Mouse (Mus musculus): ENCODE data around the gene Wfdc2.
"Not testable (repeated sequence)": the region's sequence is repeated elsewhere in the genome, so short reads cannot be mapped to it uniquely, and the experiment has no call there.

Gene Wfdc2

DNA sequence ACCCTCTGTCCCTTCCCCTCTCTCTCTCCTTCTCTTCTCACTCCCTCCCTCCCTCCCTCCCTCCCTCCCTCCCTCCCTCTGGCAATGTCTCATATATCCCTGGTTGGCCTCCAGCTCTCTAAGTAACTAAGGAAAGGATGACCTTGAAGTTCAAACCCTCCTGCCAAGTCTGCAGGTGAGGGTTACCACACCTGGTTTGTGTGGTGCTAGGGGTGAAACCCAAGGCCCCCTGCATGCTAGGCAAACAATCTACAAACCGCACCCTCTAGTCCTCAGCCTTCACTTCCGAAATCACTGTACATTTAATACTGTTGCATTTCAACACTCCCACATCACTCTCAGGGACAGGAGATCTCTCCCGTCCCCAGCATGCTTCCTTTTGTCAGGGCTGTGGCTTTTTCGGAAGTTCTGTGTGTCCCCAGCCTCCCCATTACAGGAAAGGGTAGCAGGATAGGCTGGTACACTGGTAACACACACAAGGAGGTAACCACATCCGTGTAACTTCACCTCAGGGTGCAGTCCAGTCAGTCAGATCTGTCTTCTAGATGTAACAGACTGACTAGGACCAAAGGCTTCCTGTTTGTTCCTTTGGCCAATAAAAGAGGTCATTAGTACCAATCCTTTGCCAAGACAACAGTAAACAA lies 17.6 kb upstream of the Wfdc2 start:
- DNase-seq (ENCODE audit: extremely low read depth, low read depth) = no peak

DNA sequence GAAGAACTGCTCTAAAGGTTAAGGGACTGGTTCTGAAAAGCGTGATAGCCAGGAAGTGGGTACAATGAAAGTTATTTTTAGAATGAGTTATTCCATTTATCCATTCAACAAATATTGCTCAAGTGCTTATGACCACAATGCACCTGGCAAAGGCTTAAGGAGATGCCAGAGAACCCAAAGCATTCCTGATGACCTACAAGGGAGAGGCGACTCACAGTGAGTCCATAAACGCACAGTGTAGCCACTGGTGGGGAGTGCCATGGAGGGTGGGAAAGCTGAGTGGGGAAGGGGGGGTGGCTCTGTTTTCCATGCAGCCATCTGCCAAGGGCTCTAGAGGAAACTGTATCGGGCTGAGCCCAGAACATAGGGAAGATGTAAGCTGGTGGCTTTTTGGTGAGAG lies 12.9 kb upstream of the Wfdc2 start:
- no peak for DNase-seq (ENCODE audit: extremely low read depth, low read depth)

GRCm38 (mm10) chr2:164549963-164550894 lies 12.0 kb upstream of the Wfdc2 start:
- DNase-seq (ENCODE audit: extremely low read depth, low read depth) = no peak

DNA sequence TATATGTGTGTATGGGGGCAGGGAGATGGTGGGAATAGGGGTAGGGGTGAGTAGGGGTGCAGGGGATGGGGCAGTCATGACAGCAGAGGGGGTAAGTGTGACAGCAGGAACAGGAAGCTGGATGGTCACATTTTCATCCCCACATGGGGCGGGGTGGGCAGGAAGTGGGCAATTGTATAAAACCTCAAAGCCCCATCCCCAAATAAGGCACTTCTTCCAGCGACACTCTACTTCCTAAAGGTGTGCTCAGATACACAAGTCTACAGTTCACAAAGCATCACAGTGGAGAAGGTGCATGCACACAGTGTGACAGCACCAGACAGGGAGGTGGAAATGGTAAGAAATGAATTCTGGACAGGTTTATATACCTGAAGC lies 11.3 kb upstream of the Wfdc2 start:
- DNase-seq (ENCODE audit: extremely low read depth, low read depth) = no peak

GRCm38 (mm10) chr2:164551502-164551901 lies 10.7 kb upstream of the Wfdc2 start:
- DNase-seq (ENCODE audit: extremely low read depth, low read depth) = no peak

DNA sequence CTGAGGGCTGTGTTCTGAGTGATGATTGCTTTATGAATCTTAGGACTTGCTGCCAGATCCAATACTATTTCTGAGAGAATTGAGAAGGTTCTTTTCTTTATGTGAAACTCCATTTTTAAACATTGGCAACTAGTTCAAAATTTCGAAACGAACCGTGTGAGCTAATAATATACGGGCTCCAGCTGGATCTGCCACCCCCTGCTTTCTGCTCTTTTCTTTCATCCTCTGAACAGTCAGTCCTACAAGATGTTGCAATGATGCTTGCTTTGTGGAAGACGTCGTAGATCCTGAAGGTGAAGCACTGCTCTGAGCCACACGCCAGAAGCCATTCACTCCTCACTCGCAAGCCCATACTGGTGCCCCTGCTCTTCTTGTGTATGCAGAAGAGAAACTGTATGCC lies 3.8 kb upstream of the Wfdc2 start:
- DNase-seq (ENCODE audit: extremely low read depth, low read depth) = no peak

- DNase-seq (ENCODE audit: extremely low read depth, low read depth) = no peak
Measured at GRCm38 (mm10) chr2:164558991-164559645, 3.1 kb upstream of the Wfdc2 start.

DNA sequence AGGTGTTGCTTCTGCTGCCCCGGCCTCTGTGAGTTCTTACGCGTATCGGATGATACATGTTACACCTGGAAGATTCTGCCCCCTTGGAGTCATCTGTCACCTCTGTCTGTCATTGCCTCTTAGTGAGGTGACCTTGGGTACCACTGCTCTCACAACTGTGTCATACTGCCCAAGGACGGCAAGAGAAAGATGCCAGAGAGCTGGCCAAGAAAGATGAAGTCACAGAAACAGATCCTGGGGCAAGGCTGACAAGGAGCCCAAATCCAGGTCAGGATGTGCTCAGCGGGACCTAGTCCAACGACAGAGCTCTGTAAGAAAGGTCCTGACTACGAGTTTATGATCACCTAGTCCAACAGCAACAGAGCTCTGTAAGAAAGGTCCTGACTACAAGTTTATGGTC lies 2.1 kb upstream of the Wfdc2 start:
- DNase-seq (ENCODE audit: extremely low read depth, low read depth) = no peak

DNA sequence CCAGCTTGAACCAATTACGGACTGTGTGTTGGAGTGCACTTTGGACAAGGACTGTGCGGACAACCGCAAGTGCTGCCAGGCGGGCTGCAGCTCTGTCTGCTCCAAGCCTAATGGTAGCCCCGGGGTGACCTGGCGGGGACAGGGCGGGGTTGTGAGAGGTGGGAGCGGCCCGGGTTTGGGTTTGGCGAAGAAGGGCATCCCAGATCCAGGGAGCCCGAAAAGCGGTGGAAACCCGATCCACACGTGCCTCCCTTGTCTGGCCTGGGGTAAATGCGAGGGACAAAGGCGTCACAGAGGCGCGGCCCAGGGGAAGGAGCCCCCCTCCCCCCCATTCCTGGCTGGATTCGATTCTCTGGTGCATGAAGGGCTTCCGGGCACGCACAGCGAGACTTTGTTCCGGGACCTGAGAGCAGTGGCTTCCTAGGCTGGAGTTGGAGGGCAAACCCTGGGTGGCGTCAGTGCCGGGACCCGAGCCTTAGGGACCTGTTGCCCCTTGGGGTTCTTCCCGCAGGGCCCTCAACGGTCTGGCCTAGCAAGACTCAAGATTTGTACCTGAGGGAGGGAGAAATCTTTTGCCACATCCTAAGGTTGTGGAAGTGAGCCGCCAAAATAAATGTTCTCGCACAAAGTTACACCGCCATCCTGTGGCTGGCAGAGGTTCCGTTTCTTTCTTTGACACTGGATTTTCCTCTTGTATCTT lies 1.3 kb downstream of the Wfdc2 start:
- no peak for DNase-seq (ENCODE audit: extremely low read depth, low read depth)

DNA sequence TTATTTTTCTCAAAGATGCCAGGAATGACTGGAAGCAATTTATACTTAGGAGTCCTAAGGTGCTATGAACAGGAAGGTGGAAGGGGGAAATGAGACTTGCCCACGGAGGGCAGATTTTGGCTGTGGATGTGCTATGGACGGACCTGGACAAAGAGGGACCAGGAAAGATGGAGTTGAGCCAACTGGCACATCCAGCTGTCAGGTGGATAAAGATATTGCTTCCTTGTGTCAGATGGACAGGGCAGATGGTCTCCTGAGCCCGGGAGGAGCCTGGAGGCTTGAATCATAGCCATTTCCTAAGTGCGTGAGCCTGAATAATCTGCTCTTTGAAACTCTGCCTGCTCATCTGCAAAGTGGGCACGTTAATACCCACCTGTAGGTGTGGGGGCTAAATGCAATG lies 2.1 kb downstream of the Wfdc2 start:
- no peak for DNase-seq (ENCODE audit: extremely low read depth, low read depth)

DNA sequence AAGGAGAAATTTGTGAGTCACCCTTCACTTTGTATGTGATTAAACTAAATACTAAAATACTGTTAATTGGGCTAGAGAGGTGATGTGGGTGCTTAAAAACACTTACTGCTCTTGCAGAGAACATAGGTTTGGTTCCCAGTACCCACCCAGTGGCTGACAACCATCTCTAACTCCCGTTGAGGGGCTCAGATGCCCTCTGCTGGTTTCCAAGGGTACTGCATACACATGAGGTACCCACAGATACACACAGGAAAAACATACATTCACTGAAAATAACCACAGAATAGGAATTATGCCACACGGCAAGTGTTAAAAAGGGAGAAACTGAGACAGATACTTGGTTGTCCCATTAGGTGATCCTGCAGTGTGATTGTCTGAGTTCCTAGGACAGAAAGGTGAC lies 4.8 kb downstream of the Wfdc2 start:
- DNase-seq (ENCODE audit: extremely low read depth, low read depth) = no peak

DNA sequence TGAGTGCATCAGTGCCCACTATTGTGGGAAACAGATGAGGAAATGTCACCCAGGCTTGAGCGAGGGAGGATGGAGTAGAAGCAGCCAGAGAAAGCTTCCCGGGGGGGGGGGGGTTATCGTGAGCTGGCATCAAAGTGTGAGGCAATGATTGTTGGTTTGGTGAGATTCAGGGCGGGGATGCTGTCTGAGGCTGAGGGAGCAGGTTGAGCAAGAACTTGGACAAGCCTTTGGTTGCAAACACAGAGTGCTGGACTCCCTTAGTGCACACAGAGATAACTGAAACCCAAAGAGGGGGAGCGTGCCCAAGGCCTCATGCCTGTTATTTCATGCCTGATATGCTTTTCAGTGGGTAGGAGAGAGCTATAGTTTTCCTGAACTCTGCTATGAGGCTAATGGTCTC lies 5.2 kb downstream of the Wfdc2 start:
- DNase-seq (ENCODE audit: extremely low read depth, low read depth) = no peak

- DNase-seq (ENCODE audit: extremely low read depth, low read depth) = not testable (repeated sequence)
Measured at GRCm38 (mm10) chr2:164573359-164573758, 11.1 kb downstream of the Wfdc2 start, which contains the start of gene Spint3. Spint3 (minus strand) TSS chr2:164573459.

GRCm38 (mm10) chr2:164585025-164585725 lies 23.0 kb downstream of the Wfdc2 start, which contains the start of gene Wfdc6a:
Wfdc6a (minus strand) TSS chr2:164585447.
- DNase-seq (ENCODE audit: extremely low read depth, low read depth) = not testable (repeated sequence)

- peak; percentile 9 for DNase-seq (ENCODE audit: extremely low read depth, low read depth)
Measured at GRCm38 (mm10) chr2:164592014-164592413, 29.8 kb downstream of the Wfdc2 start.

- no peak for DNase-seq (ENCODE audit: extremely low read depth, low read depth)
Measured at GRCm38 (mm10) chr2:164593494-164593893, 31.3 kb downstream of the Wfdc2 start, which contains the start of gene Eppin. Eppin (minus strand) TSS chr2:164593594.

DNA sequence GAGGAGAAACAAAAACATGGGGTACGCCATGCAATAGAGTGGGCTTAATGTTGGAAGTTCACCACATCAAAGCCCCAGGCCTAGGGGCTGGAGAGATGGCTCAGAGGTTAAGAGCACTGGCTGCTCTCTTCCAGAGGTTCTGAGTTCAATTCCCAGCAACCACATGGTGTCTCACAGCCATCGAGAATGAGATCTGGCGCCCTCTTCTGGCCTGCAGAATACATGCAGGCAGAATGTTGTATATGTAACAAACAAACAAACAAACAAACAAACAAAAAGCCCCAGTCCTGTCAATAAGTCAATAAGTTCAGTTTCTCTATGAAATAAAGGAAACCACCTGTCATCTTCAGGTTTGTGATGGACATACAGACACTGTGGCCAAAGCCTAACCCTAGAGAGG lies 38.0 kb downstream of the Wfdc2 start:
- no peak for DNase-seq (ENCODE audit: extremely low read depth, low read depth)

DNA sequence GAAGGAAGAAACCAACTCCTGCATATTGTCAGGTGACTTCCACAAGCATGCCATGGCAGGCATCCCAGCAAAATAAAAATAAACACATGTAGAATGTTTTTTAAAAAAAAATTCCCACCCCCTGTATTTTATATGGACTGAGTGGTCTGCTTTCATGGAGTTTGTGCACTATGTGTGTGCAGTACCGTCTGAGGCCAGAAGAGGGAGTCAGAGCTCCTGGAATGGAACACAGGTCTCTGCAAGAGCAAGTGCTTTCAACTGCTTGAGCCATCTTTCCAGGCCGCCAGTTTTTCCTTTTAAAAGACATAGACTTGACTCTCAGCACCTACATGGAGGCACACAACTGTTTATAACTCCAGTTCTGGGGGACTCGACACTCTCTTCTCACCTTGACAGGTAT lies 41.3 kb downstream of the Wfdc2 start:
- DNase-seq (ENCODE audit: extremely low read depth, low read depth) = no peak

GRCm38 (mm10) chr2:164604411-164604810 lies 42.2 kb downstream of the Wfdc2 start:
- DNase-seq (ENCODE audit: extremely low read depth, low read depth) = no peak

- DNase-seq (ENCODE audit: extremely low read depth, low read depth) = no peak
Measured at GRCm38 (mm10) chr2:164608781-164609180, 46.6 kb downstream of the Wfdc2 start.

DNA sequence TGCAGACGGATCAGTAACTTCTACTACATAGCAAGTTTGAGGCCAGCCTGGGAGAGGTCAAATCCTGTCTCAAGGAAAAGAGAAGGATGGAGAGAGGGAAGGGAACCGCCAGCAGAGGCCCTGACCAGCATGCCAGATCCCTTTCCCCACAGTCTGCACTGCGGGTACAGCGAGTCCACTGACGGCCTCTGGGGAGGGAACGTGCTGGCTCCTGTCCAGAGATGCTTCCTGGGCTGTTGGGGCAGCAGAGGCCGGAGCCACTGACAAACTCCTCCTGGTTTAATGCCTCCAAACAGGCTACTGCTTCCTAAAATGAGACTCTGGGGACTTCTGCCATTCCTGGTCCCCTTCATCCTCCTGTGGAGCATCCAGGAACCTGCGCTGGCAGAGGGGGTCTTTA lies 51.3 kb downstream of the Wfdc2 start, which contains the start of the genes Wfdc6b and Wfdc8:
Wfdc6b (plus strand) TSS at position 52 of the 400 bp plus-strand sequence.
Wfdc8 (minus strand) TSS at position 156 of the 400 bp plus-strand sequence.
- DNase-seq (ENCODE audit: extremely low read depth, low read depth) = not testable (repeated sequence)
